Mouse (Mus musculus) heart, embryonic 16.5 days (tissue): Measurements from ENCODE around the gene Dhx40. TPM values are rescaled to one million over a fixed set of nuclear protein-coding genes. Genes with fewer than 3 reads are reported as not detected.
A peak's percentile ranks its signal among the peaks of the same experiment; 100 is the strongest.
"Not testable (repeated sequence)": the region's sequence is repeated elsewhere in the genome, so short reads cannot be mapped to it uniquely, and the experiment has no call there.

Source experiments
- ATAC-seq: fragments of 200-750 bp; cut with Nextera tagmentation; replicated peaks from 2 replicates; pipeline ENCODE4 v1.8.0; 2017; ENCODE audit warnings: moderate number of reproducible peaks; ENCODE audit not compliant: insufficient read depth, low FRiP score; ENCODE audit errors: extremely low read depth
- H3K27ac ChIP-seq: fragments of 300-500 bp; sonication (generic); 2 replicates; pipeline ENCODE4 v1.5.1; 2014; ENCODE audit warnings: mild to moderate bottlenecking, low read length, control low read depth, moderate library complexity
- H3K27me3 ChIP-seq: fragments of 300-500 bp; sonication (generic); 2 replicates; pipeline ENCODE4 v1.6.1; 2014; ENCODE audit warnings: low read length, mixed read lengths; ENCODE audit not compliant: control insufficient read depth, insufficient read depth
- H3K36me3 ChIP-seq: fragments of 300-500 bp; sonication (generic); 2 replicates; pipeline ENCODE4 v1.6.1; 2014; ENCODE audit not compliant: control insufficient read depth, insufficient read depth
- H3K4me1 ChIP-seq: fragments of 300-500 bp; sonication (generic); 2 replicates; pipeline ENCODE4 v1.6.1; 2014; ENCODE audit warnings: low read length, mixed read lengths; ENCODE audit not compliant: control insufficient read depth, insufficient read depth
- H3K4me2 ChIP-seq: fragments of 300-500 bp; sonication (generic); 2 replicates; pipeline ENCODE4 v1.6.1; 2014; ENCODE audit warnings: low read depth, mild to moderate bottlenecking, control low read depth, low read length
- H3K4me3 ChIP-seq: fragments of 300-500 bp; sonication (generic); 2 replicates; pipeline ENCODE4 v1.5.1; 2014; ENCODE audit warnings: mild to moderate bottlenecking, control low read depth, low read length
- H3K9ac ChIP-seq: fragments of 300-500 bp; sonication (generic); 2 replicates; pipeline ENCODE4 v1.6.1; 2014; ENCODE audit warnings: low read length, control low read depth
- H3K9me3 ChIP-seq: fragments of 300-500 bp; sonication (generic); replicated peaks from 2 replicates; pipeline ENCODE4 v1.6.1; 2016; ENCODE audit warnings: low read length; ENCODE audit not compliant: control insufficient read depth
- WGBS: fragments of 180-500 bp; shearing (Covaris S2); extraction: QIAGEN DNeasy Blood & Tissue Kit; methylation state at CpG from one replicate; pipeline ENCODE4 v1.1.7; 2014; 5-methylcytosine and 5-hydroxymethylcytosine counted together
- polyA plus RNA-seq: library from polyadenylated mRNA; unstranded; fragments of >200 nt; fragmentation: Nextera tagmentation; extraction: Ambion mirVana; gene quantifications from 2 replicates; pipeline ENCODE4 v1.2.1, GENCODE M21; 2015

Dhx40 gene
- polyA plus RNA-seq, 1 experiment from 2014 or later = 16.1 TPM

- Histone ChIP-seq H3K9ac (no peak overlapping the region), H3K36me3 (no peaks in the 10 kb centered on the region), H3K27ac (no peak overlapping the region), H3K27me3 (no peaks in the 10 kb centered on the region), H3K4me2 (no peak overlapping the region), H3K4me1 (peaks cover 5% of the 10 kb centered on the region; the same call in 1 of the 2 replicates), H3K9me3 (no peaks in the 10 kb centered on the region), H3K4me3 (no peak overlapping the region)
- 82% methylated on average over 2 of the region's 2 CpGs for WGBS
- no peak for ATAC-seq
Observed at GRCm38 (mm10) chr11:86810572-86811325, 3.2 kb upstream of the Dhx40 start.

DNA sequence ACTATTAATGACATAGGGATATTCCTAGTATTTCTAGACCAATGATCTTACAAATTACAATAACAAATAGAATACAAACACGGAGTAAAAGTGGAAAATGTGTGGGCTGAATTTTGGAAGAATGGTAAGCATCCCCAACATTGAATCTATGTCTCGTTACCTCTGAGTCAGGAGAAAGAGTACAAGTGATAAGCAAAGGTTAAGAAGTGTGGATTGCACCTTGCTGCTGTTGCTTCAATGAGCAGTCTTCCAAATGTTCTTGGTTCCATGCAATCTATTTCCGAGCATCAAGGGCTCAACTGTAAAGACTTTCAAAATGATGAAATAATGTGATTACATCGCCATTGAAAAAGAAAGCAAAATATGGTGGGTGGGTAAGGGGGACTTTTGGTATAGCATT, 2.3 kb upstream of the Dhx40 start:
- H3K4me2 ChIP-seq = no peak overlapping the region
- H3K9ac ChIP-seq = no peak overlapping the region
- H3K9me3 ChIP-seq = no peaks in the 10 kb centered on the region
- no peak overlapping the region for H3K4me3 ChIP-seq
- WGBS = 64% methylated on average over 4 of the region's 4 CpGs
- no peaks in the 10 kb centered on the region for H3K27me3 ChIP-seq
- peaks cover 2% of the 10 kb centered on the region; the same call in 1 of the 2 replicates for H3K36me3 ChIP-seq
- H3K4me1 ChIP-seq = peaks cover 5% of the 10 kb centered on the region; the same call in 1 of the 2 replicates
- ATAC-seq = no peak
- H3K27ac ChIP-seq = no peak overlapping the region

- Histone ChIP-seq H3K9ac (peak overlapping the region; percentile 82), H3K9me3 (no peaks in the 10 kb centered on the region), H3K27ac (peak overlapping the region; percentile 80), H3K4me3 (peak overlapping the region; percentile 96), H3K36me3 (peaks cover 11% of the 10 kb centered on the region), H3K27me3 (no peaks in the 10 kb centered on the region), H3K4me1 (peaks cover 5% of the 10 kb centered on the region; the same call in 1 of the 2 replicates), H3K4me2 (peak overlapping the region; percentile 90)
- WGBS = under 1% methylated on average over 25 of the region's 25 CpGs
- ATAC-seq = peak; percentile 63
Observed at GRCm38 (mm10) chr11:86807001-86807477, 507 bp downstream of the Dhx40 start.

- Histone ChIP-seq H3K4me2 (no peak overlapping the region), H3K36me3 (peaks cover 16% of the 10 kb centered on the region), H3K4me3 (no peak overlapping the region), H3K9ac (no peak overlapping the region), H3K27me3 (no peaks in the 10 kb centered on the region), H3K27ac (no peak overlapping the region), H3K9me3 (no peaks in the 10 kb centered on the region), H3K4me1 (no peaks in the 10 kb centered on the region)
- 88% methylated on average over 1 of the region's 1 CpGs for WGBS
- ATAC-seq = no peak
Observed at GRCm38 (mm10) chr11:86794161-86794560, 13.4 kb downstream of the Dhx40 start.

DNA sequence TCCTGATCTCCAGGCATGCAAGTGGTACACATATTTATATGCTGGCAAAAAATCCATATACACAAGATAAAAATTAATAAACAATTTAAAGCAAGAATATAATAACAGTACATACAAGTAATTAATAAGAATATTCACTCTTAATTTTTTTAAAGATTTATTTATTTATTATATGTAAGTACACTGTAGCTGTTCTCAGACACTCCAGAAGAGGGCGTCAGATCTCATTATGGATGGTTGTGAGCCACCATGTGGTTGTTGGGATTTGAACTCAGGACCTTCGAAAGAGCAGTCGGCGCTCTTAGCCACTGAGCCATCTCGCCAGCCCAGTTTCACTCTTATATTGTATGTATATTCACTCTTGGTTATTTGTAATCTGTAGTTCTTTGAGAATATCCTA, 20.1 kb downstream of the Dhx40 start:
- not testable (repeated sequence) for H3K9me3 ChIP-seq, H3K4me3 ChIP-seq, H3K27ac ChIP-seq, ATAC-seq, H3K4me2 ChIP-seq, H3K4me1 ChIP-seq, H3K9ac ChIP-seq, H3K27me3 ChIP-seq
- H3K36me3 ChIP-seq = peaks cover 20% of the 10 kb centered on the region
- WGBS = 93% methylated on average over 5 of the region's 5 CpGs

DNA sequence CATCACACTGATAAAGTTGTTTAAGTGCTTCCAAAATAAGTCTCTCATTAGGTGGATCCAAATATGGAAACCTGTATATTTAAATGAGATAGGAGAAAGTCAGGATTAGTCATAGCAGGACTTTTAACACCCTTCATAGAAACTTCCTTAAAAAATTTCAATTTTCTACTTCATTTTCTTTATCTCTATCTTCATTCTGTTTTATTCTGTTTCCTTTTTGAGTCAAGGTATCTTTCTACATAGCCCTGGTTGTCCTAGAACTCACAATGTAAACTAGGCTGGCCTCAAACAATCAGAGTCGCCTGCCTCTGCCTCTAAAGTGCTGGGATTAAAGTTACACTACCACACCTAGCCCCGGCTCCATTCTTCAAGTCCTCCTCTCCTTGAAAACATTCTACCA, 21.8 kb downstream of the Dhx40 start:
- H3K27me3 ChIP-seq = no peaks in the 10 kb centered on the region
- no peak overlapping the region for H3K4me3 ChIP-seq
- H3K9ac ChIP-seq = no peak overlapping the region
- H3K9me3 ChIP-seq = no peaks in the 10 kb centered on the region
- H3K27ac ChIP-seq = no peak overlapping the region
- no peak overlapping the region for H3K4me2 ChIP-seq
- H3K4me1 ChIP-seq = no peaks in the 10 kb centered on the region
- 88% methylated on average over 2 of the region's 2 CpGs for WGBS
- no peak for ATAC-seq
- H3K36me3 ChIP-seq = peaks cover 20% of the 10 kb centered on the region

- Histone ChIP-seq H3K27ac (no peak overlapping the region), H3K27me3 (no peaks in the 10 kb centered on the region), H3K36me3 (0 out of 2 replicates have a peak, but pooled peaks cover 4% of the 10 kb centered on the region), H3K9me3 (no peaks in the 10 kb centered on the region), H3K4me1 (no peaks in the 10 kb centered on the region), H3K9ac (no peak overlapping the region), H3K4me2 (no peak overlapping the region), H3K4me3 (no peak overlapping the region)
- 59% methylated on average over 4 of the region's 4 CpGs for WGBS
- ATAC-seq = no peak
Observed at GRCm38 (mm10) chr11:86769884-86770283, 37.7 kb downstream of the Dhx40 start.

DNA sequence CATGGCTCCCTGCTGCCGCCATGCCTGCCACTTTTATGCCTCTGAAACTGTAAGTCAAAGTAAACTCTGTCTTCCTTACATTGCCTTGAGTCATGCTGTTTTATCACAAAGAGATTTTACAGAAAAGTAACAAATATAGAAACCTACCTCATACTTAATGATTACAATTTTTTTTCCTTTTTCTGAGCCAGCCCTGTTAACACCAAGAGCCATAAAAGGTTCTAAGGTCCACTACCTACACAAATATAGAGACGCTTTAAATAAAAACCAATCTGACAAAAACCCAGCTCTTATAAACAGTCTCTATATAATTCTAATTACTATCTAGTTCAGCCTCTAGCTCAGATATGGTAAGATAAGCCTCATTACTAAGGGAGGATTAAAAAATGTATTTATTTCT, 43.0 kb downstream of the Dhx40 start:
- no peaks in the 10 kb centered on the region for H3K36me3 ChIP-seq
- no peak overlapping the region for H3K27ac ChIP-seq
- 88% methylated on average over 2 of the region's 2 CpGs for WGBS
- H3K4me1 ChIP-seq = no peaks in the 10 kb centered on the region
- H3K9me3 ChIP-seq = no peaks in the 10 kb centered on the region
- no peak overlapping the region for H3K4me2 ChIP-seq
- H3K4me3 ChIP-seq = no peak overlapping the region
- H3K9ac ChIP-seq = no peak overlapping the region
- no peak for ATAC-seq
- H3K27me3 ChIP-seq = no peaks in the 10 kb centered on the region

GRCm38 (mm10) chr11:86763127-86763526, 44.4 kb downstream of the Dhx40 start:
- H3K4me1 ChIP-seq, H3K36me3 ChIP-seq, H3K9me3 ChIP-seq, ATAC-seq, H3K4me2 ChIP-seq, H3K27me3 ChIP-seq, H3K4me3 ChIP-seq, H3K9ac ChIP-seq, H3K27ac ChIP-seq: not testable (repeated sequence)
- 92% methylated on average over 11 of the region's 11 CpGs for WGBS
